Mouse (Mus musculus): ENCODE data around the gene Ddit4l. TPM values are rescaled to one million over a fixed set of nuclear protein-coding genes. Genes with fewer than 3 reads are reported as not detected.
A peak's percentile ranks its signal among the peaks of the same experiment; 100 is the strongest.

The Ddit4l gene
- total and polyA plus RNA-seq, 3 experiments = 2.1 to 2.8 (median 2.3) TPM

- DNase-seq = peak in 1 of 2 experiments; percentile 2
- no peaks in the 10 kb centered on the region for H3K79me2 ChIP-seq (replicated peaks; ENCODE audit: control insufficient read depth, insufficient read depth, low read length)
- TF ChIP-seq POLR2A (IDR thresholded peaks at IDR 0.05; ENCODE audit: insufficient read depth, low read depth, low read length) = no peak
- no peak for TF ChIP-seq EP300 (IDR thresholded peaks at IDR 0.05; ENCODE audit: insufficient read depth, low read depth, low read length)
- no peak for TF ChIP-seq CTCF (IDR thresholded peaks at IDR 0.05)
- 0 out of 2 replicates have a peak, but pooled peaks cover 2% of the 10 kb centered on the region for H3K36me3 ChIP-seq (ENCODE audit: control insufficient read depth, insufficient read depth, low read length)
- H3K27ac ChIP-seq = peak overlapping the region; percentile 69
- H3K4me3 ChIP-seq = peak overlapping the region; percentile 59
- no peaks in the 10 kb centered on the region for H3K4me1 ChIP-seq (ENCODE audit: control insufficient read depth, insufficient read depth, low read length)
- H3K27me3 ChIP-seq (ENCODE audit: control insufficient read depth, insufficient read depth, low read length) = no peaks in the 10 kb centered on the region
- intact Hi-C loops (cut with DNase I) = loop anchor here (10.0 kb wide), 2 partner anchors 58 to 478 kb away; no protein-coding TSS in a partner anchor
- no peak overlapping the region; the same call in 1 of the 2 replicates for H3K9ac ChIP-seq (ENCODE audit: low read depth, low read length)
- 46% methylated on average over 14 of the region's 14 CpGs for whole genome bisulfite sequencing
Measured at GRCm38 (mm10) chr3:137622895-137623580, 1.6 kb downstream of the Ddit4l start.

GRCm38 (mm10) chr3:137623581-137624362 lies 2.4 kb downstream of the Ddit4l start:
- H3K27ac ChIP-seq = peak overlapping the region; percentile 69
- H3K79me2 ChIP-seq (replicated peaks; ENCODE audit: control insufficient read depth, insufficient read depth, low read length) = no peaks in the 10 kb centered on the region
- peak; percentile 79 to 80 for DNase-seq
- H3K36me3 ChIP-seq (ENCODE audit: control insufficient read depth, insufficient read depth, low read length) = 0 out of 2 replicates have a peak, but pooled peaks cover 2% of the 10 kb centered on the region
- TF ChIP-seq CTCF (IDR thresholded peaks at IDR 0.05) (no peak), POLR2A (IDR thresholded peaks at IDR 0.05; ENCODE audit: insufficient read depth, low read depth, low read length) (0 out of 2 replicates have a peak, but pooled peaks have one; percentile 14)
- no peaks in the 10 kb centered on the region for H3K4me1 ChIP-seq (ENCODE audit: control insufficient read depth, insufficient read depth, low read length)
- peak overlapping the region; percentile 50 for H3K9ac ChIP-seq (ENCODE audit: low read depth, low read length)
- no peaks in the 10 kb centered on the region for H3K27me3 ChIP-seq (ENCODE audit: control insufficient read depth, insufficient read depth, low read length)
- peak overlapping the region; percentile 59 for H3K4me3 ChIP-seq
- intact Hi-C loops (cut with DNase I) = loop anchor here (10.0 kb wide), 2 partner anchors 59 to 479 kb away; no protein-coding TSS in a partner anchor
- WGBS = under 1% methylated on average over 47 of the region's 47 CpGs

- no peak overlapping the region for H3K9ac ChIP-seq (ENCODE audit: low read depth, low read length)
- no peaks in the 10 kb centered on the region for H3K79me2 ChIP-seq (replicated peaks; ENCODE audit: control insufficient read depth, insufficient read depth, low read length)
- H3K4me3 ChIP-seq = no peak overlapping the region
- H3K27me3 ChIP-seq (ENCODE audit: control insufficient read depth, insufficient read depth, low read length) = no peaks in the 10 kb centered on the region
- 44% methylated on average over 5 of the region's 5 CpGs for WGBS
- TF ChIP-seq CTCF (IDR thresholded peaks at IDR 0.05) (no peak), EP300 (IDR thresholded peaks at IDR 0.05; ENCODE audit: insufficient read depth, low read depth, low read length) (no peak), POLR2A (IDR thresholded peaks at IDR 0.05; ENCODE audit: insufficient read depth, low read depth, low read length) (no peak)
- peak in 1 of 2 experiments; percentile 20 for DNase-seq
- no peak overlapping the region for H3K27ac ChIP-seq
- 0 out of 2 replicates have a peak, but pooled peaks cover 2% of the 10 kb centered on the region for H3K36me3 ChIP-seq (ENCODE audit: control insufficient read depth, insufficient read depth, low read length)
- no peaks in the 10 kb centered on the region for H3K4me1 ChIP-seq (ENCODE audit: control insufficient read depth, insufficient read depth, low read length)
- intact Hi-C loops (cut with DNase I) = loop anchor here (10.0 kb wide), 2 partner anchors 60 to 480 kb away; no protein-coding TSS in a partner anchor
Measured at GRCm38 (mm10) chr3:137625054-137625453, 3.6 kb downstream of the Ddit4l start.

GRCm38 (mm10) chr3:137633726-137634125 lies 12.3 kb downstream of the Ddit4l start:
- no peak for TF ChIP-seq CTCF (IDR thresholded peaks at IDR 0.05)
- no peak for TF ChIP-seq EP300 (IDR thresholded peaks at IDR 0.05; ENCODE audit: insufficient read depth, low read depth, low read length)
- no peak for TF ChIP-seq POLR2A (IDR thresholded peaks at IDR 0.05; ENCODE audit: insufficient read depth, low read depth, low read length)
- WGBS = 77% methylated on average over 10 of the region's 10 CpGs

GRCm38 (mm10) chr3:137636571-137636970 lies 15.2 kb downstream of the Ddit4l start:
- Histone ChIP-seq H3K4me1 (ENCODE audit: control insufficient read depth, insufficient read depth, low read length) (no peaks in the 10 kb centered on the region), H3K9ac (ENCODE audit: low read depth, low read length) (no peak overlapping the region), H3K36me3 (ENCODE audit: control insufficient read depth, insufficient read depth, low read length) (no peaks in the 10 kb centered on the region), H3K27ac (no peak overlapping the region), H3K79me2 (replicated peaks; ENCODE audit: control insufficient read depth, insufficient read depth, low read length) (no peaks in the 10 kb centered on the region), H3K27me3 (ENCODE audit: control insufficient read depth, insufficient read depth, low read length) (no peaks in the 10 kb centered on the region), H3K4me3 (no peak overlapping the region)
- no peak for TF ChIP-seq CTCF (IDR thresholded peaks at IDR 0.05)
- no peak for TF ChIP-seq EP300 (IDR thresholded peaks at IDR 0.05; ENCODE audit: insufficient read depth, low read depth, low read length)
- no peak for TF ChIP-seq POLR2A (IDR thresholded peaks at IDR 0.05; ENCODE audit: insufficient read depth, low read depth, low read length)
- intact Hi-C loops (cut with DNase I) = no loop called here
- DNase-seq = no peak
- 86% methylated on average over 4 of the region's 4 CpGs for WGBS

More at GRCm38 (mm10) chr3:137633726-137634125, 12.3 kb downstream of the Ddit4l start:
- Histone ChIP-seq H3K27me3 (ENCODE audit: control insufficient read depth, insufficient read depth, low read length) (no peaks in the 10 kb centered on the region), H3K9ac (ENCODE audit: low read depth, low read length) (no peak overlapping the region), H3K79me2 (replicated peaks; ENCODE audit: control insufficient read depth, insufficient read depth, low read length) (no peaks in the 10 kb centered on the region), H3K4me1 (ENCODE audit: control insufficient read depth, insufficient read depth, low read length) (no peaks in the 10 kb centered on the region), H3K27ac (no peak overlapping the region), H3K36me3 (ENCODE audit: control insufficient read depth, insufficient read depth, low read length) (no peaks in the 10 kb centered on the region), H3K4me3 (no peak overlapping the region)
- DNase-seq = no peak
- intact Hi-C loops (cut with DNase I) = no loop called here
